Mouse (Mus musculus) adrenal gland, adult 10 weeks (tissue): Measurements from ENCODE around the gene AW822073. TPM values are rescaled to one million over a fixed set of nuclear protein-coding genes. Genes with fewer than 3 reads are reported as not detected.

ENCODE experiments used
- polyA plus RNA-seq: library from polyadenylated mRNA; stranded (reverse); fragments of 350-450 nt; fragmentation: Illumina TruSeq; extraction: RNeasy Lipid Tissue Mini Kit (QIAGEN cat#74804); gene quantifications from one replicate; pipeline ENCODE4 v1.2.3, GENCODE M21; 2014; ENCODE audit warnings: low read depth, low replicate concordance

Gene AW822073
- not detected for polyA plus RNA-seq

GRCm38 (mm10) chr10:58224827-58225785, at the start of gene AW822073:
Gene AW822073, minus strand, starts transcription at chr10:58224930.

GRCm38 (mm10) chr10:58255213-58255892, 30.6 kb upstream of the AW822073 start, which contains the start of gene Gcc2:
Gene Gcc2, plus strand, starts transcription at chr10:58255497.

GRCm38 (mm10) chr10:58236613-58237012, 11.9 kb upstream of the AW822073 start, which contains the start of gene Gm4981:
Gene Gm4981, minus strand, starts transcription at chr10:58236701.

GRCm38 (mm10) chr10:58232641-58232969, 7.9 kb upstream of the AW822073 start, which contains the start of gene Duxf3:
Gene Duxf3, minus strand, starts transcription at chr10:58232675.

Other genes starting within 250 kb of the AW822073 start
- gene Duxf3, start 7.7 kb upstream of the AW822073 start, polyA plus RNA-seq = not detected
- gene Gm4981, start 11.8 kb upstream of the AW822073 start, polyA plus RNA-seq = not detected
- 90.9 TPM for gene Gcc2, start 30.6 kb upstream of the AW822073 start, polyA plus RNA-seq
- 139 TPM for gene Lims1, start 98.5 kb upstream of the AW822073 start, polyA plus RNA-seq
- 204 TPM for gene Ranbp2, start 222.0 kb upstream of the AW822073 start, polyA plus RNA-seq